Mouse (Mus musculus): ENCODE results near the gene Rab5if. TPM values are rescaled to one million over a fixed set of nuclear protein-coding genes. Genes with fewer than 3 reads are reported as not detected.

The Rab5if gene
- polyA plus RNA-seq (2012; rRNA removed; ENCODE audit: low replicate concordance), result 123 and 166 TPM in 2 replicates

DNA sequence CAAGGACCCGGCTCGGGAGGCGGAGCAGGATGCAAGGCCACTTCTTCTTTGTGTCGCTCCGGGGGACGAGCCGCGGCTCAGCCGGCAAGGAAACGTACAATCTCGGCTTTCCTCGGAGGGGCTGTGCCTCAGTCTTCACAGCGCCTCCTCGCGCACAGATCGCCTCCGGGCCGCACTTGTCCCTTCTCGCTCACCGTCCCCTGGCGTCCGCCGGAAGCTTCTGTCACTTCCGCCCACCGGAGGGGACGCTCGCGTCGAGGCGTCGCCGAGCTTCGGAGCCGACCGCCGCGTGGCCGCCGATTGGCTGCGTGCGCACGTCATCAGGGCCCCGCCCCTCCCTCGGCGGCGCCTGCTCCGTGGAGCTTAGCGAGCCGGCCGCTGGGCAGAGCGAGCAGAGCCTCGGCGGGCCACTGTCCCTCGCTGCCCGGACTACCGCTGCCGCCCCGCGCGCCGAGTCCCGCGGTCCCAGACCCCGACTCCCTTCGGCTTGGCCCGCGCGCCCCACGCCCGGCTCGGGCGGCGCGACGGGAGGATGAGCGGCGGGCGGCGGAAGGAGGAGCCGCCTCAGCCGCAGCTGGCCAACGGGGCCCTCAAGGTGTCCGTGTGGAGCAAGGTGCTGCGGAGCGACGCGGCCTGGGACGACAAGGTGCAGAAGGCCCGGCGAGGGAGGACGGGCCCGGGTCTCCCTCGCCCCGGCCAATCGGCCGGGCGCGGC is at the start of gene Rab5if:
Gene Rab5if, plus strand, starts transcription at position 357 of the 715 bp plus-strand sequence.

DNA sequence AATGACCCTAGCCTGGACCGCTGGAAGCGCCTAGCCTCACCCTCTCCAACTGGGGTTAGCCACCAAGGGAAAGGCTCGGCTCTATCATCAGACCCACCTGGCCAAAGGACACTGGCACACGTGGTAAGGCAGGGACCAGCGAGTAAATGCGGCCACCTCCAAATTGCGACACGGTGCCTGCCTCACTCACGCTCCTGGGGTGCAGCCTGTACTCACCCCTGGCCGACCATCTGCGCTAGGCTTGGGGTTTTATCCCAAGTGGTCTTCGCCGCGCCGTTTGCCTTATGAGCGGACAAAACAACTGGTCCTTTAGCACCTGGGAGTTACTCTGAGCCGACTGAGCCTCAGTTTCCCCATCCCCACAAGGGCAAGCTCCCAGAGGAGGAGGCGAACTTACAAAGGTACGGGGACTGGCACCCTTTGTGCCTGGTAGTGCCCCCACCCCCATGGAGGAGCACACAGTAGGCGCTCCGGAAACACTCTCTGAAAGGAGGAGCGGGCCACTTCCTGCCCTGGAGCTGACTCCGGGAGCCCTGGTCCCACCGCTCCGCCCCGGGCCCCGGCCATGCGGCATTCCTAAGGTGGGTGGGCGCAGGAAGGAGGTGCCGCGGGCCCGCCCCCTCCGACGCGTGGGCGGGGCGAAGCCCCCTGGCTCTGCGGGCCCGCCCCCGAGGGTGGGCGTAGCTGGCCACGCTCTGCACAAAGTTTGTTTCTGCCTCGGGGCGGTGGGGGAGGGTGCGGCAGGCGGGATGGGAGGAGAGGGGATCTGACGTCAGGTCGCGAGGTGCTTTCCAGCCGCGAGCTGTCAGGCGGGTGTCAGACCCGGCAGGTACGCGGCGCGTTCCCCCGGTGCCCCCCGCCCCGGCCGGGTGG is 23.4 kb upstream of the Rab5if start, which contains the start of gene Tgif2:
Gene Tgif2, plus strand, starts transcription at position 689 of the 873 bp plus-strand sequence.

DNA sequence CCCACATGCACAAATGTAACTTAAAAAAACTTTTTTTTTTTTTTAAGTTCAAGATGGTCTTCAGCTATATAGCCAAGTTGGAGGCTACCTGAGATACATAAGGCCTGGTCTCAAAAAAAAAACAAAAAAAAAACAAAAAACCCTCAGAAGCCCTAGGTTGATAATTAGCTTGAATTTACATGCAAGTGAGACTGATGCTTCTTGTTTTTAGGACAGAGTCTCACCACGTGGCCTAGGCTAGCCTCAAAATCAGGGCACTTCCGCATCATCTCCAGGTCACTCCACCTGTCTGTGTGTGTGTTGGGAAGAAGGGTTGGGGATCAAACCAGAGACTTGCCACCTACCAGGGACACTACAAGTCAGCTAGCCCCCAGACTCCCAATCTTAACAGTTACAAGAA is 5.1 kb upstream of the Rab5if start, which contains the start of gene 4930518I15Rik:
Gene 4930518I15Rik, minus strand, starts transcription at position 112 of the 400 bp plus-strand sequence.

DNA sequence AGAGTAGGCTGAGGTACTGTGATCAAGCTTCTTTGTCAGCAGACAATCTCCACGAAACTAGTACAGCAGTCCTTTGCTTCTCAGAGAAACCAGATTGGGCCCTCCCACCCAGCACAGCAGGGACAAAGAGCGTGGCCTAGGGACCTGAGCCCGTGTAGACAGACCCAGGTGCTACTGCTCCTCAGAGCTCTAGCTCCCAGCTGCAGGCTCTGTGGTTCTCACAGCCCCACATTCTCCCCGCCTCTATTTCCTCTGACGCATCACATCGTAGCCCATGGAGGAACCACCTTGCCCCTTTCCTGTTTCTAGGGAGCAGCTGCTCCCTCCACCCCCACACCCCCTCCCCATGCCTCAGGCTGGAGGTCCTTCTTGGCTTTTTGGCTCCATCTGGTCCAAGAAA is 24.1 kb downstream of the Rab5if start, which contains the start of gene Sla2:
Gene Sla2, minus strand, starts transcription at position 176 of the 400 bp plus-strand sequence.

Other genes starting within 250 kb of the Rab5if start
- 87.0 and 127 TPM in 2 replicates for gene Dlgap4, start 249.4 kb upstream of the Rab5if start, polyA plus RNA-seq (2012; rRNA removed; ENCODE audit: low replicate concordance)
- 116 and 133 TPM in 2 replicates for gene Myl9, start 87.7 kb upstream of the Rab5if start, polyA plus RNA-seq (2012; rRNA removed; ENCODE audit: low replicate concordance)
- gene Tgif2, start 23.1 kb upstream of the Rab5if start, polyA plus RNA-seq (2012; rRNA removed; ENCODE audit: low replicate concordance), result 8.1 and 12.0 TPM in 2 replicates
- 0.98 and 2.4 TPM in 2 replicates for gene 4930518I15Rik, start 5.2 kb upstream of the Rab5if start, polyA plus RNA-seq (2012; rRNA removed; ENCODE audit: low replicate concordance)
- gene Sla2, start 24.1 kb downstream of the Rab5if start, polyA plus RNA-seq (2012; rRNA removed; ENCODE audit: low replicate concordance), result 5.1 and 7.0 TPM in 2 replicates
- 49.4 and 109 TPM in 2 replicates for gene Ndrg3, start 128.9 kb downstream of the Rab5if start, polyA plus RNA-seq (2012; rRNA removed; ENCODE audit: low replicate concordance)
- 1.0 and 3.1 TPM in 2 replicates for gene Dsn1, start 144.0 kb downstream of the Rab5if start, polyA plus RNA-seq (2012; rRNA removed; ENCODE audit: low replicate concordance)
- 6.9 and 14.1 TPM in 2 replicates for gene Soga1, start 216.1 kb downstream of the Rab5if start, polyA plus RNA-seq (2012; rRNA removed; ENCODE audit: low replicate concordance)
- gene Tldc2, start 223.9 kb downstream of the Rab5if start, polyA plus RNA-seq (2012; rRNA removed; ENCODE audit: low replicate concordance), result not detected in 2 replicates